Mouse (Mus musculus) retina, adult 2 months (tissue): ENCODE results near the gene 9130213A22Rik.
A peak's percentile ranks its signal among the peaks of the same experiment; 100 is the strongest.

ENCODE experiments used
- DNase-seq: peaks from one replicate; pipeline ENCODE4 v3.0.0-alpha.2; 2012; ENCODE audit warnings: low read depth, low spot score

The 9130213A22Rik gene

GRCm38 (mm10) chr11:69106842-69107241 lies 15.5 kb downstream of the 9130213A22Rik start:
- DNase-seq, result no peak

GRCm38 (mm10) chr11:69106299-69106698 lies 16.1 kb downstream of the 9130213A22Rik start:
- no peak for DNase-seq

GRCm38 (mm10) chr11:69105796-69106195 lies 16.6 kb downstream of the 9130213A22Rik start:
- DNase-seq, result no peak

- no peak for DNase-seq
Measured at GRCm38 (mm10) chr11:69105227-69105626, 17.2 kb downstream of the 9130213A22Rik start.

- DNase-seq, result no peak
Measured at GRCm38 (mm10) chr11:69104487-69104886, 17.9 kb downstream of the 9130213A22Rik start.

- no peak for DNase-seq
Measured at GRCm38 (mm10) chr11:69103531-69104435, 18.6 kb downstream of the 9130213A22Rik start.

- no peak for DNase-seq
Measured at GRCm38 (mm10) chr11:69103121-69103520, 19.3 kb downstream of the 9130213A22Rik start.

- DNase-seq, result no peak
Measured at GRCm38 (mm10) chr11:69102403-69102725, 20.0 kb downstream of the 9130213A22Rik start.

GRCm38 (mm10) chr11:69101604-69102402 lies 20.6 kb downstream of the 9130213A22Rik start:
- DNase-seq, result no peak

- DNase-seq, result no peak
Measured at GRCm38 (mm10) chr11:69100639-69101360, 21.6 kb downstream of the 9130213A22Rik start.

- DNase-seq, result peak; percentile 80
Measured at GRCm38 (mm10) chr11:69099915-69100345, 22.5 kb downstream of the 9130213A22Rik start.

- no peak for DNase-seq
Measured at GRCm38 (mm10) chr11:69099177-69099914, 23.0 kb downstream of the 9130213A22Rik start.

GRCm38 (mm10) chr11:69098762-69099091 lies 23.7 kb downstream of the 9130213A22Rik start:
- peak; percentile 95 for DNase-seq

- DNase-seq, result no peak
Measured at GRCm38 (mm10) chr11:69098039-69098761, 24.2 kb downstream of the 9130213A22Rik start.

- DNase-seq, result peak; percentile 74
Measured at GRCm38 (mm10) chr11:69096987-69097900, 25.1 kb downstream of the 9130213A22Rik start.

- no peak for DNase-seq
Measured at GRCm38 (mm10) chr11:69096360-69096986, 25.9 kb downstream of the 9130213A22Rik start.

GRCm38 (mm10) chr11:69095511-69096231 lies 26.7 kb downstream of the 9130213A22Rik start:
- DNase-seq, result no peak

- DNase-seq, result peak; percentile 99
Measured at GRCm38 (mm10) chr11:69094697-69095429, 27.5 kb downstream of the 9130213A22Rik start, which contains the start of gene Per1. TSS of gene Per1 (plus strand) at chr11:69095217.
